12 mouse cellular contexts compared by ENCODE assay signal in the genomic region with DNA sequence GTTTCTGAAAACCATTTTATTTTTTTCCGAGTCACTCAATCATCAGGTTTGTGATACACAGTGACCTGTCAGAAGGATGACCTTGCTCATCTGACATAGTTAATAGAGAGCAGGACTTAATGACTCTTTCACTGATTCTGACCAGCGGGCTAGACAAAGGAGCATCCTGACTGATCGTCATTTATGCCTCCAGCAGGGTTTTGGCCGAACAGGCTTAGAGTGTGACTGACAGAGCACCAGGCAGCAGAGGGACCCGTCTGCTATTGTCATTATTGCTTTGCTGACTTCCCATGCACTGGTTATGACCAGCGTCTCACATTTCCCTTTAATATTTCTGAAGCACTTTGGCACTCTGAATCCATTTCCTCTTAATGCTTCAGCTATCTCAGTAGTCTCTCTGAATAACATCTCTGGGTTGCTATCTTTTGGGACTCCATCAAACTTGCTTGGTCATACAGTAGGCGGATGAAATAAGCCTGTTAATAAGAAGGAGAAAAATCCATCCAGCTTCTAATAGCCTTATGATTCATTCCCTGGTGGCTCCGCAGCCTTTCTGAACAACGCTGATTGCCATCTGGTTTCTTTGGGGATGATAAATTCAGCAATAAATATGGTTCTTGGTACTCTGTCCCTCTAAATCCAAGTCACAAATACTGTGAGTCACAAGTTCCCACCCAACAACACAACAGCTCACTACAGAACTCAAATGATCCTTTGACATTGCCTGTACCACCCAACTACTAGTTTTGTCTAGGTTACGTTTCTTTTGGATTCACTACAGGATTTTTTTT.
DNase-seq lines count a peak whose midpoint lies in the region; ATAC-seq and TF ChIP-seq lines count a peak whose summit lies in the region.
"Had no signal": no experiment of that assay in that cellular context is flagged by ENCODE, and none has a peak within 500 bp of the region (broad histone marks: within the 10 kb centered on the region; RNA-seq: fewer than 3 reads in every experiment).

No protein-coding gene starts in this region.

- no peak overlapping the region for H3K9ac ChIP-seq in hindbrain, embryonic 14.5 days
- H3K9ac ChIP-seq in limb, embryonic 14.5 days (ENCODE audit: low read depth, low read length, severe bottlenecking): no peak overlapping the region
- H3K9ac ChIP-seq: embryonic facial prominence, embryonic 12.5 days; liver, embryonic 12.5 days had no signal

- no peak overlapping the region for H3K4me3 ChIP-seq in embryonic fibroblast, embryonic 13.5 days (ENCODE audit: insufficient read depth, low read length)
- H3K4me3 ChIP-seq in hindbrain, embryonic 14.5 days (replicated peaks; ENCODE audit: low read length): no peak overlapping the region
- H3K4me3 ChIP-seq in limb, embryonic 14.5 days (replicated peaks; ENCODE audit: low read length): no peak overlapping the region
- H3K4me3 ChIP-seq: embryonic facial prominence, embryonic 12.5 days; liver, embryonic 12.5 days; megakaryocyte, embryonic 14.5 days had no signal

- no peaks in the 10 kb centered on the region for H3K27me3 ChIP-seq in hindbrain, embryonic 14.5 days (ENCODE audit: control insufficient read depth, insufficient read depth, low read length)
- no peaks in the 10 kb centered on the region for H3K27me3 ChIP-seq in limb, embryonic 14.5 days (ENCODE audit: control insufficient read depth, insufficient read depth, low read length)
- H3K27me3 ChIP-seq: embryonic facial prominence, embryonic 12.5 days; liver, embryonic 12.5 days; megakaryocyte, embryonic 14.5 days had no signal

- WGBS in hindbrain, embryonic 14.5 days: 30% methylated on average over 10 of the region's 10 CpGs
- WGBS in limb, embryonic 14.5 days: 32% methylated on average over 10 of the region's 10 CpGs

- no peaks in the 10 kb centered on the region for H3K36me3 ChIP-seq in hindbrain, embryonic 14.5 days (replicated peaks; ENCODE audit: control insufficient read depth, insufficient read depth)
- no peaks in the 10 kb centered on the region for H3K36me3 ChIP-seq in limb, embryonic 14.5 days (ENCODE audit: control insufficient read depth, insufficient read depth, low read length)
- H3K36me3 ChIP-seq: embryonic facial prominence, embryonic 12.5 days; liver, embryonic 12.5 days had no signal

- peak; percentile 11 to 31 for DNase-seq in layer of hippocampus, adult 18-20 months (ENCODE audit: low spot score in 2 of 2)
- no peak for DNase-seq in layer of hippocampus, postnatal 25 days (ENCODE audit: extremely low spot score in 1 of 2, low spot score in 1 of 2)
- peak; percentile 34 for DNase-seq in hindbrain, embryonic 14.5 days (ENCODE audit: low spot score)
- DNase-seq in limb, embryonic 14.5 days (ENCODE audit: low spot score): no peak
- DNase-seq in liver: no peak
- no peak for DNase-seq in adrenal gland, adult (ENCODE audit: inconsistent age in 2 of 2, low spot score in 1 of 2)
- DNase-seq: kidney, postnatal 14 days had no signal

- TF ChIP-seq CTCF in embryonic fibroblast, embryonic 13.5 days (IDR thresholded peaks at IDR 0.05; ENCODE audit: borderline replicate concordance, insufficient read depth, low read length): no peak

- no peak overlapping the region for H3K4me2 ChIP-seq in hindbrain, embryonic 14.5 days (replicated peaks)
- H3K4me2 ChIP-seq in limb, embryonic 14.5 days (replicated peaks; ENCODE audit: low read depth, low read length, severe bottlenecking): no peak overlapping the region
- H3K4me2 ChIP-seq: embryonic facial prominence, embryonic 12.5 days; liver, embryonic 12.5 days had no signal

- no peaks in the 10 kb centered on the region; the same call in 1 of the 2 replicates for H3K4me1 ChIP-seq in embryonic fibroblast, embryonic 13.5 days (ENCODE audit: control insufficient read depth, insufficient read depth, low read length)
- H3K4me1 ChIP-seq in hindbrain, embryonic 14.5 days (replicated peaks; ENCODE audit: control insufficient read depth, insufficient read depth, low read length): peaks cover 9% of the 10 kb centered on the region
- peaks cover 8% of the 10 kb centered on the region for H3K4me1 ChIP-seq in limb, embryonic 14.5 days (ENCODE audit: control insufficient read depth, insufficient read depth, low read length)
- H3K4me1 ChIP-seq: embryonic facial prominence, embryonic 12.5 days; liver, embryonic 12.5 days; megakaryocyte, embryonic 14.5 days had no signal

- no peak for ATAC-seq in hindbrain, embryonic 14.5 days (ENCODE audit: low FRiP score)
- 0 out of 2 replicates have a peak, but pooled peaks have one; percentile 34 for ATAC-seq in limb, embryonic 14.5 days (ENCODE audit: low FRiP score, low read depth)
- no peak for ATAC-seq in inflammation-experienced regulatory T-cells, adult 6 months
- ATAC-seq: liver, embryonic 12.5 days had no signal

- no peaks in the 10 kb centered on the region for H3K9me3 ChIP-seq in hindbrain, embryonic 14.5 days (ENCODE audit: control insufficient read depth, low read length)
- H3K9me3 ChIP-seq in limb, embryonic 14.5 days (ENCODE audit: control insufficient read depth, low read length): no peaks in the 10 kb centered on the region
- H3K9me3 ChIP-seq: embryonic facial prominence, embryonic 12.5 days; liver, embryonic 12.5 days had no signal

- no peak for TF ChIP-seq POLR2A in embryonic fibroblast, embryonic 13.5 days (IDR thresholded peaks at IDR 0.05; ENCODE audit: low read depth, low read length)
- no peak for TF ChIP-seq POLR2A in limb, embryonic 14.5 days (IDR thresholded peaks at IDR 0.05; ENCODE audit: borderline replicate concordance, extremely low read depth, insufficient read depth, insufficient read length)

- peak overlapping the region; percentile 52 for H3K27ac ChIP-seq in embryonic fibroblast, embryonic 13.5 days (ENCODE audit: insufficient read depth, low read length)
- peak overlapping the region; percentile 27; the same call in 1 of the 2 replicates for H3K27ac ChIP-seq in hindbrain, embryonic 14.5 days
- no peak overlapping the region for H3K27ac ChIP-seq in limb, embryonic 14.5 days (replicated peaks; ENCODE audit: low read depth, low read length)
- H3K27ac ChIP-seq: embryonic facial prominence, embryonic 12.5 days; liver, embryonic 12.5 days had no signal

Comparison
In these comparisons a context has a peak if more than half of its experiments do, and no peak if none do; other contexts are left out.
1. DNase-seq: peak in layer of hippocampus, adult 18-20 months (2 of 2) and hindbrain, embryonic 14.5 days (single experiment); none in layer of hippocampus, postnatal 25 days (0 of 2), limb, embryonic 14.5 days (single experiment), liver (single experiment) and adrenal gland, adult (0 of 2).